Mouse (Mus musculus) CH12.LX (cell line): ENCODE measurements around the gene Ythdf2.

ENCODE experiments used
- CHD1 ChIP-seq: IDR thresholded peaks from 2 replicates; pipeline ENCODE4 v1.6.1; 2012; ENCODE audit warnings: low read depth, low read length, improper control_type of control experiment, inconsistent platforms
- CTCF ChIP-seq, 2 experiments: IDR thresholded peaks in 1 of 2; conservative IDR thresholded peaks in 1 of 2; 2 replicates each; pipeline ENCODE4 v1.5.1; 2011 to 2012; ENCODE audit warnings: low read depth in 2 of 2, low read length in 2 of 2, improper control_type of control experiment in 1 of 2, inconsistent platforms in 1 of 2, mild to moderate bottlenecking in 1 of 2, moderate library complexity in 1 of 2
- E2F4 ChIP-seq: IDR thresholded peaks from 2 replicates; pipeline ENCODE4 v1.6.1; 2011; ENCODE audit warnings: low read depth, low read length, improper control_type of control experiment; ENCODE audit not compliant: insufficient replicate concordance
- POLR2A ChIP-seq: IDR thresholded peaks from 2 replicates; pipeline ENCODE4 v1.6.1; 2011; ENCODE audit warnings: low read depth, mild to moderate bottlenecking, improper control_type of control experiment, low read length
- POLR2AphosphoS2 ChIP-seq: IDR thresholded peaks from 2 replicates; pipeline ENCODE4 v1.6.1; 2011; ENCODE audit warnings: low read depth, low read length, improper control_type of control experiment
- SMC3 ChIP-seq: IDR thresholded peaks from 2 replicates; pipeline ENCODE4 v1.6.1; 2011; ENCODE audit warnings: low read depth, low read length, improper control_type of control experiment
- USF1 ChIP-seq: IDR thresholded peaks from 2 replicates; pipeline ENCODE4 v1.6.1; 2014; ENCODE audit warnings: low read depth, mild to moderate bottlenecking, inconsistent platforms, low read length, improper control_type of control experiment
- USF2 ChIP-seq: conservative IDR thresholded peaks from 2 replicates; pipeline ENCODE4 v1.6.1; 2011; ENCODE audit warnings: low read depth, low read length, improper control_type of control experiment
- ZKSCAN1 ChIP-seq: IDR thresholded peaks from 2 replicates; pipeline ENCODE4 v1.6.1; 2012; ENCODE audit warnings: low read depth, inconsistent platforms, low read length, improper control_type of control experiment, borderline replicate concordance

GRCm38 (mm10) chr4:132240367-132240766 is 28.3 kb upstream of the Ythdf2 start:
- TF ChIP-seq CTCF (conservative IDR thresholded peaks at IDR 0.05 in 1 of 2, IDR thresholded peaks at IDR 0.05 in 1 of 2; ENCODE audit: low read depth in 2 of 2, low read length in 2 of 2) (no peak), CHD1 (no peak), ZKSCAN1 (no peak), SMC3 (no peak), POLR2A (no peak), E2F4 (no peak), USF1 (no peak), USF2 (no peak), POLR2AphosphoS2 (no peak)
